Mouse (Mus musculus) NIH3T3 (cell line): ENCODE measurements around the gene Galnt6.

Experiments
- DNase-seq: peaks from one replicate; pipeline ENCODE4 v3.0.0-alpha.2; 2012; ENCODE audit warnings: low read depth

The Galnt6 gene

GRCm38 (mm10) chr15:100651610-100652009 lies 77.6 kb downstream of the Galnt6 start:
- no peak for DNase-seq

- DNase-seq = no peak
Observed at GRCm38 (mm10) chr15:100650111-100650510, 79.1 kb downstream of the Galnt6 start.

GRCm38 (mm10) chr15:100646161-100646560 lies 83.0 kb downstream of the Galnt6 start:
- no peak for DNase-seq

- DNase-seq = no peak
Observed at GRCm38 (mm10) chr15:100642451-100642850, 86.7 kb downstream of the Galnt6 start.
